Mouse (Mus musculus): ENCODE results near the gene Vmn1r47. TPM values are rescaled to one million over a fixed set of nuclear protein-coding genes. Genes with fewer than 3 reads are reported as not detected.
"Not testable (repeated sequence)": the region's sequence is repeated elsewhere in the genome, so short reads cannot be mapped to it uniquely, and the experiment has no call there.

Gene Vmn1r47
- polyA plus RNA-seq (2014; fragmentation: Nextera tagmentation; extraction: Ambion mirVana): not detected in 2 replicates

- not testable (repeated sequence) for H3K9me3 ChIP-seq (ENCODE audit: control insufficient read depth, low read length); H3K27ac ChIP-seq (replicated peaks in 1 of 2; ENCODE audit: control insufficient read depth in 1 of 2, insufficient read depth in 1 of 2, low read depth in 2 of 2, low read length in 2 of 2); ATAC-seq (ENCODE audit: insufficient number of reproducible peaks, insufficient read depth, low FRiP score, low read depth); H3K4me2 ChIP-seq (ENCODE audit: low read length); H3K4me1 ChIP-seq (ENCODE audit: control insufficient read depth in 2 of 2, insufficient read depth in 2 of 2, low read length in 2 of 2); H3K9ac ChIP-seq (ENCODE audit: low read length); H3K4me3 ChIP-seq (ENCODE audit: control insufficient read depth in 1 of 2, insufficient read depth in 1 of 2, low read depth in 1 of 2, low read length in 2 of 2); H3K36me3 ChIP-seq (ENCODE audit: control insufficient read depth, insufficient read depth, low read length); H3K27me3 ChIP-seq (ENCODE audit: control insufficient read depth, insufficient read depth, low read length)
- WGBS: 81% methylated on average over 1 of the region's 1 CpGs
These were observed at the start of gene Vmn1r47 for GRCm38 (mm10) chr6:90015847-90016246. Vmn1r47 (plus strand) TSS chr6:90016147.

- no peak for ATAC-seq (ENCODE audit: insufficient number of reproducible peaks, insufficient read depth, low FRiP score, low read depth)
These were observed 49.6 kb upstream of the Vmn1r47 start for GRCm38 (mm10) chr6:89966341-89966740.

DNA sequence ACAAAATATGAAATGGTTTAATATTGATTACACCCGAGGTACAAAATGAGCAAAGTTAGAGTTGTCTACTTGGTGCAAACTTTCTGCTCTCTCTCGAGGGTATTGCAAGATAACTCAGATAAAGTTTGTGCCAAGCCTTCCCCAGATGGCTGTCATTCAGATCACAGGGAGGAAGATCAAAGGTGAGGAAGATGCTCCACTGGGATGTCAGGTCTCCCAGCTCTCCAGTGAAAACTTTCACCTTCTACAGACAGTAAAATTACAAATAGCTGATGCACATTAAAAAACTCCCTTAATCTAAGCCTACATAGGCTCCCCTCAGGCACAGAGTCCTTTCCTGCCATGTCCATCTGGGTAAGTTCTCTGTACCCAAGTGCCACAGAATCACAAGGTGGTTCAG is 46.9 kb upstream of the Vmn1r47 start, which contains the start of gene Vmn1r46:
Gene Vmn1r46 (plus strand): TSS at position 301 of the 400 bp plus-strand sequence.
- no peaks in the 10 kb centered on the region for H3K27me3 ChIP-seq (ENCODE audit: control insufficient read depth, insufficient read depth, low read length)
- ATAC-seq (ENCODE audit: insufficient number of reproducible peaks, insufficient read depth, low FRiP score, low read depth): no peak
- H3K27ac ChIP-seq (replicated peaks in 1 of 2; ENCODE audit: control insufficient read depth in 1 of 2, insufficient read depth in 1 of 2, low read depth in 2 of 2, low read length in 2 of 2): no peak within 1 kb of the TSS
- peaks cover 3% of the 10 kb centered on the region; the same call in 1 of the 2 replicates for H3K9me3 ChIP-seq (ENCODE audit: control insufficient read depth, low read length)
- H3K9ac ChIP-seq (ENCODE audit: low read length): no peak within 1 kb of the TSS
- H3K4me1 ChIP-seq (ENCODE audit: control insufficient read depth in 2 of 2, insufficient read depth in 2 of 2, low read length in 2 of 2): no peaks in the 10 kb centered on the region
- WGBS: 41% methylated on average over 2 of the region's 2 CpGs
- no peak within 1 kb of the TSS for H3K4me3 ChIP-seq (ENCODE audit: control insufficient read depth in 1 of 2, insufficient read depth in 1 of 2, low read depth in 1 of 2, low read length in 2 of 2)
- H3K4me2 ChIP-seq (ENCODE audit: low read length): no peak within 1 kb of the TSS
- no peaks in the 10 kb centered on the region for H3K36me3 ChIP-seq (ENCODE audit: control insufficient read depth, insufficient read depth, low read length)

More at GRCm38 (mm10) chr6:89966341-89966740, 49.6 kb upstream of the Vmn1r47 start:
- no peak overlapping the region for H3K4me2 ChIP-seq (ENCODE audit: low read length)
- no peaks in the 10 kb centered on the region for H3K4me1 ChIP-seq (ENCODE audit: control insufficient read depth in 2 of 2, insufficient read depth in 2 of 2, low read length in 2 of 2)
- H3K36me3 ChIP-seq (ENCODE audit: control insufficient read depth, insufficient read depth, low read length): no peaks in the 10 kb centered on the region
- H3K27ac ChIP-seq (replicated peaks in 1 of 2; ENCODE audit: control insufficient read depth in 1 of 2, insufficient read depth in 1 of 2, low read depth in 2 of 2, low read length in 2 of 2): no peak overlapping the region
- no peaks in the 10 kb centered on the region for H3K27me3 ChIP-seq (ENCODE audit: control insufficient read depth, insufficient read depth, low read length)
- peaks cover 3% of the 10 kb centered on the region; the same call in 1 of the 2 replicates for H3K9me3 ChIP-seq (ENCODE audit: control insufficient read depth, low read length)
- no peak overlapping the region for H3K4me3 ChIP-seq (ENCODE audit: control insufficient read depth in 1 of 2, insufficient read depth in 1 of 2, low read depth in 1 of 2, low read length in 2 of 2)
- H3K9ac ChIP-seq (ENCODE audit: low read length): no peak overlapping the region

DNA sequence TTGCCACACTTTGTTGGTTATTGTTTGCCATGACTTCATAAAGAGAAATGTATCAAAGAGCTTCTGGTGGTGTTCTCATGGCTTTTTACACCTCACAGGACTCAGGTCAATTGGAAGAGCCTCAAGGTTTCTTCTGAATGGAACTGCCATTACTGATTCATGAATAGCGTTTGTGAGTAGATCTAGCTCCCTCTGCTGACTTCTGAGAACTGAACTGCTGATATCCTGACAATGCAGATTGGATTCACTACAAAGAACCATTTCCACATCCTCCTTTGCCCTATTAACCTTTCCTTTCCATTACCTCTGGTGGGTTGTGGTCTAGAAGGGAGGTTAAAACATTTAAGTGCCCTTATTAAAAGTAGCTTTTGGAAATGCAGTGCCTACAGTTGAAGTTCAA is 30.0 kb upstream of the Vmn1r47 start:
- Histone ChIP-seq H3K36me3 (ENCODE audit: control insufficient read depth, insufficient read depth, low read length) (no peaks in the 10 kb centered on the region), H3K9me3 (ENCODE audit: control insufficient read depth, low read length) (peaks cover 4% of the 10 kb centered on the region; the same call in 1 of the 2 replicates), H3K27ac (replicated peaks in 1 of 2; ENCODE audit: control insufficient read depth in 1 of 2, insufficient read depth in 1 of 2, low read depth in 2 of 2, low read length in 2 of 2) (no peak overlapping the region), H3K27me3 (ENCODE audit: control insufficient read depth, insufficient read depth, low read length) (no peaks in the 10 kb centered on the region), H3K4me3 (ENCODE audit: control insufficient read depth in 1 of 2, insufficient read depth in 1 of 2, low read depth in 1 of 2, low read length in 2 of 2) (no peak overlapping the region), H3K9ac (ENCODE audit: low read length) (no peak overlapping the region), H3K4me1 (ENCODE audit: control insufficient read depth in 2 of 2, insufficient read depth in 2 of 2, low read length in 2 of 2) (no peaks in the 10 kb centered on the region), H3K4me2 (ENCODE audit: low read length) (no peak overlapping the region)
- no peak for ATAC-seq (ENCODE audit: insufficient number of reproducible peaks, insufficient read depth, low FRiP score, low read depth)
- 18% methylated on average over 1 of the region's 1 CpGs for WGBS

DNA sequence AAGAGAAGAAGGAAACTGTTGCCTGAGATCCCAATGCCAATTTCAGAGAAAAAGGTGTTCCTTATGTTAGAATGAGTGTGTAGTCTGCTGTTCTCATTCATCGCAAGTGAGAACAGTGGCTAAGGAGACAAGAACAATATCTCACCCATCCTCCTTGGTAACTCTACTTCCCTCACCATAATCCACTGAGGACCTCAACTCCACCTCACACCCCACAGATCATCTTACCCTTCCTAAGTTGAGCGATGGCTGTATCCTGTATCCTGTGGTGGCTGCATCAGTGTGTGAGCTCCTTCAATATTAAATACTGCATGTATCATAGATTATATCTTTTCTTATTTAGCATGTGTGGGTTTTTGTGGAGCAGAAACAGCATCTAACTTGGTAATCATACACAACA is 20.8 kb downstream of the Vmn1r47 start, which contains the start of gene Vmn1r48:
Gene Vmn1r48 (minus strand): TSS at position 101 of the 400 bp plus-strand sequence.
- H3K4me1 ChIP-seq (ENCODE audit: control insufficient read depth in 2 of 2, insufficient read depth in 2 of 2, low read length in 2 of 2); ATAC-seq (ENCODE audit: insufficient number of reproducible peaks, insufficient read depth, low FRiP score, low read depth); H3K9ac ChIP-seq (ENCODE audit: low read length): not testable (repeated sequence)

More for the DNA sequence above, 20.8 kb downstream of the Vmn1r47 start, which contains the start of gene Vmn1r48:
- H3K4me2 ChIP-seq (ENCODE audit: low read length); H3K27me3 ChIP-seq (ENCODE audit: control insufficient read depth, insufficient read depth, low read length); H3K27ac ChIP-seq (replicated peaks in 1 of 2; ENCODE audit: control insufficient read depth in 1 of 2, insufficient read depth in 1 of 2, low read depth in 2 of 2, low read length in 2 of 2); H3K9me3 ChIP-seq (ENCODE audit: control insufficient read depth, low read length); H3K36me3 ChIP-seq (ENCODE audit: control insufficient read depth, insufficient read depth, low read length); H3K4me3 ChIP-seq (ENCODE audit: control insufficient read depth in 1 of 2, insufficient read depth in 1 of 2, low read depth in 1 of 2, low read length in 2 of 2): not testable (repeated sequence)
- WGBS: no CpG with 5 or more reads among the region's 2 CpGs

Other genes with a start within 250 kb of the Vmn1r47 start
- gene Vmn1r42, start 139.7 kb upstream of the Vmn1r47 start, polyA plus RNA-seq (2014; fragmentation: Nextera tagmentation; extraction: Ambion mirVana): not detected in 2 replicates
- gene Vmn1r43, start 139.7 kb upstream of the Vmn1r47 start, polyA plus RNA-seq (2014; fragmentation: Nextera tagmentation; extraction: Ambion mirVana): not detected in 2 replicates
- not detected in 2 replicates for gene Vmn1r44, start 132.5 kb upstream of the Vmn1r47 start, polyA plus RNA-seq (2014; fragmentation: Nextera tagmentation; extraction: Ambion mirVana)
- not detected in 2 replicates for gene Vmn1r45, start 75.5 kb upstream of the Vmn1r47 start, polyA plus RNA-seq (2014; fragmentation: Nextera tagmentation; extraction: Ambion mirVana)
- gene Vmn1r46, start 46.8 kb upstream of the Vmn1r47 start, polyA plus RNA-seq (2014; fragmentation: Nextera tagmentation; extraction: Ambion mirVana): not detected in 2 replicates
- gene Vmn1r48, start 20.7 kb downstream of the Vmn1r47 start, polyA plus RNA-seq (2014; fragmentation: Nextera tagmentation; extraction: Ambion mirVana): not detected in 2 replicates
- gene Vmn1r49, start 62.4 kb downstream of the Vmn1r47 start, polyA plus RNA-seq (2014; fragmentation: Nextera tagmentation; extraction: Ambion mirVana): not detected in 2 replicates
- gene Vmn1r50, start 85.3 kb downstream of the Vmn1r47 start, polyA plus RNA-seq (2014; fragmentation: Nextera tagmentation; extraction: Ambion mirVana): not detected in 2 replicates
- gene Vmn1r51, start 106.4 kb downstream of the Vmn1r47 start, polyA plus RNA-seq (2014; fragmentation: Nextera tagmentation; extraction: Ambion mirVana): not detected in 2 replicates
- gene Vmn1r52, start 158.7 kb downstream of the Vmn1r47 start, polyA plus RNA-seq (2014; fragmentation: Nextera tagmentation; extraction: Ambion mirVana): not detected in 2 replicates
- not detected in 2 replicates for gene V1ra8, start 186.6 kb downstream of the Vmn1r47 start, polyA plus RNA-seq (2014; fragmentation: Nextera tagmentation; extraction: Ambion mirVana)
- gene Vmn1r53, start 208.3 kb downstream of the Vmn1r47 start, polyA plus RNA-seq (2014; fragmentation: Nextera tagmentation; extraction: Ambion mirVana): not detected in 2 replicates
- not detected in 2 replicates for gene Vmn1r54, start 230.2 kb downstream of the Vmn1r47 start, polyA plus RNA-seq (2014; fragmentation: Nextera tagmentation; extraction: Ambion mirVana)